Mouse (Mus musculus): ENCODE data around the gene Pcnt. TPM values are rescaled to one million over a fixed set of nuclear protein-coding genes. Genes with fewer than 3 reads are reported as not detected.

Gene Pcnt
- polyA plus RNA-seq, 1 experiment: 11.5 TPM

DNA sequence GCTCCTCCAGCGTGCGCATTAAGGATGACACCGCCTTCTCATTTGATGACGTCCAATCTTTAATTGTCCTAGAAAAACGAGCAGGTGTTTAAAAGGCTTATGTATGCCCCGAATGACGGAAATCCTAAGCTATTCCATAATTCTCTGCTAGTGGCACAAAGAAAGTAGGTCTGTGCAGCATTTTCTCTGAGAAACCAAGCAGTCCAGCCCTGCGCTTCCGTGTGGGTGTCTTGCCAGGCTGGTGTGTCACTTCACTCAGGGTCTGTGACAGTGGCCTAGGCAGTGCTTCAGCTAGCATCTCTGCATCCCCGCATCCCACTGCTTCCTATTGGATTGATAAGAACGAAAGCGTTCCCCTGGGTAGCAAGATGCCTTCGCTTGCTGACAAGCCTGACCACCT is 73.8 kb downstream of the Pcnt start:
- Histone ChIP-seq H3K36me3 (ENCODE audit: control insufficient read depth, insufficient read depth) (peaks cover 15% of the 10 kb centered on the region), H3ac (ENCODE audit: control insufficient read depth, insufficient read length) (no peak overlapping the region), H3K27me3 (ENCODE audit: control insufficient read depth, insufficient read depth, insufficient read length) (no peaks in the 10 kb centered on the region), H3K4me3 (no peak overlapping the region), H3K79me2 (ENCODE audit: control insufficient read depth, insufficient read depth) (no peaks in the 10 kb centered on the region), H3K4me2 (ENCODE audit: low read depth) (no peak overlapping the region)
- TF ChIP-seq MYOD1 (IDR thresholded peaks at IDR 0.05; ENCODE audit: control insufficient read depth in 1 of 3, insufficient read length in 2 of 3, low read depth in 2 of 3): no peak
- no peak for TF ChIP-seq POLR2AphosphoS2 (IDR thresholded peaks at IDR 0.05; ENCODE audit: insufficient read length, low read depth)
- TF ChIP-seq E2F4 (IDR thresholded peaks at IDR 0.05; ENCODE audit: insufficient read depth): no peak
- no peak for TF ChIP-seq USF1 (IDR thresholded peaks at IDR 0.05; ENCODE audit: low read depth)
- no peak for TF ChIP-seq TCF3 (IDR thresholded peaks at IDR 0.05; ENCODE audit: insufficient read length, low read depth)
- no peak for TF ChIP-seq MYOG (IDR thresholded peaks at IDR 0.05; ENCODE audit: control insufficient read depth in 1 of 3, insufficient read depth in 1 of 3, insufficient read length in 2 of 3, low read depth in 2 of 3)
- TF ChIP-seq CEBPB (IDR thresholded peaks at IDR 0.05; ENCODE audit: insufficient read depth, poor library complexity, severe bottlenecking): no peak
- no peak for TF ChIP-seq SRF (IDR thresholded peaks at IDR 0.05; ENCODE audit: control insufficient read depth, insufficient read length, low read depth)
- no peak for TF ChIP-seq REST (IDR thresholded peaks at IDR 0.05; ENCODE audit: insufficient read depth, insufficient read length)

DNA sequence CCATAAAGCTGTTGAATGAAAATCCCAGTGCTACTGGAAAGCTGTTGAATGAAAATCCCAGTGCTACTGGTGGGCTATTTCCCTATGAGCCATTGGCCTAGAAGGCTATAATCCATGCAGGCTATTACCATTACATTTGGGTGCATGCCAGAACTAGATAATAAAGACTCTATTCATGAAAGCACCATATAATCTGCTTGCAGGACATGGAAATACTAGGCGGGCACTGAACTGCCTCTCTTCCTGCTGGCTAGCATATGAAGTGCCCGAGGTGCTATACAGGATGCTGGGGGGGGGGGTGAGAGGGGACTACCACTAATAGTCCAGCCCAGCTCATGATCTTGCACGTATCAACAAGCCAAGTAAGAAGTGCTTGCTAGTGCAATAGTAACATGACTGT is 79.4 kb downstream of the Pcnt start:
- H3K4me3 ChIP-seq: no peak overlapping the region
- TF ChIP-seq MAX (IDR thresholded peaks at IDR 0.05; ENCODE audit: low read depth): no peak
- TF ChIP-seq CEBPB (IDR thresholded peaks at IDR 0.05; ENCODE audit: insufficient read depth, poor library complexity, severe bottlenecking): no peak
- no peak for TF ChIP-seq TCF3 (IDR thresholded peaks at IDR 0.05; ENCODE audit: insufficient read length, low read depth)
- no peak for TF ChIP-seq MYOG (IDR thresholded peaks at IDR 0.05; ENCODE audit: control insufficient read depth in 1 of 3, insufficient read depth in 1 of 3, insufficient read length in 2 of 3, low read depth in 2 of 3)
- no peak for TF ChIP-seq TCF12 (IDR thresholded peaks at IDR 0.05; ENCODE audit: insufficient read depth, poor library complexity, severe bottlenecking)
- no peak for TF ChIP-seq POLR2A (IDR thresholded peaks at IDR 0.05; ENCODE audit: insufficient read length, low read depth)
- TF ChIP-seq MYOD1 (IDR thresholded peaks at IDR 0.05; ENCODE audit: control insufficient read depth in 1 of 3, insufficient read length in 2 of 3, low read depth in 2 of 3): no peak
- no peak for TF ChIP-seq USF1 (IDR thresholded peaks at IDR 0.05; ENCODE audit: low read depth)
- TF ChIP-seq SRF (IDR thresholded peaks at IDR 0.05; ENCODE audit: control insufficient read depth, insufficient read length, low read depth): no peak
- TF ChIP-seq E2F4 (IDR thresholded peaks at IDR 0.05; ENCODE audit: insufficient read depth): no peak
- TF ChIP-seq POLR2AphosphoS2 (IDR thresholded peaks at IDR 0.05; ENCODE audit: insufficient read length, low read depth): no peak
- TF ChIP-seq REST (IDR thresholded peaks at IDR 0.05; ENCODE audit: insufficient read depth, insufficient read length): no peak
- H3ac ChIP-seq (ENCODE audit: control insufficient read depth, insufficient read length): no peak overlapping the region
- H3K27me3 ChIP-seq (ENCODE audit: control insufficient read depth, insufficient read depth, insufficient read length): no peaks in the 10 kb centered on the region
- no peak overlapping the region for H3K4me2 ChIP-seq (ENCODE audit: low read depth)
- H3K36me3 ChIP-seq (ENCODE audit: control insufficient read depth, insufficient read depth): peaks cover 13% of the 10 kb centered on the region
- no peaks in the 10 kb centered on the region for H3K79me2 ChIP-seq (ENCODE audit: control insufficient read depth, insufficient read depth)

DNA sequence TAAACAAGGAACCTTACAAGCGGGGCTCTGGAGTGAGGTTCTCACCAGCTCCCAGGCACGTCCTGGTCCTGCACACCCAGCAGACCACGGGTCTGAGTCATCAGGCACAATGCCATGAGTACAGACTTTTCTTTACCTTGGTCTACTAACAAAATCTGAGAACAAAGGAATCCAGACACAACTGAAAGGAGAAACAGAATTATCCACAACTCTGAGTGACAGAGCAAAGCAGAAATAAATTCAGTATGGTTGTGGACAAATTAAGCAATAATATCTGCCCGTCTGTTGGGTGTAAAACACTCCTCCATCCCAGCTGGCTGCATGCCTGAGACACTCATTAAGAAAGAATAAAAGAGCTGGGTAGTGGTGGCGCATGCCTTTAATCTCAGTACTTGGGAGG is 84.1 kb downstream of the Pcnt start:
- peaks cover 21% of the 10 kb centered on the region for H3K36me3 ChIP-seq (ENCODE audit: control insufficient read depth, insufficient read depth)
- TF ChIP-seq MYOD1 (IDR thresholded peaks at IDR 0.05; ENCODE audit: control insufficient read depth in 1 of 3, insufficient read length in 2 of 3, low read depth in 2 of 3): peak in 1 of 3 experiments; percentile 2
- no peak for TF ChIP-seq TCF12 (IDR thresholded peaks at IDR 0.05; ENCODE audit: insufficient read depth, poor library complexity, severe bottlenecking)
- TF ChIP-seq POLR2A (IDR thresholded peaks at IDR 0.05; ENCODE audit: insufficient read length, low read depth): no peak
- no peak for TF ChIP-seq TCF3 (IDR thresholded peaks at IDR 0.05; ENCODE audit: insufficient read length, low read depth)
- TF ChIP-seq REST (IDR thresholded peaks at IDR 0.05; ENCODE audit: insufficient read depth, insufficient read length): no peak
- TF ChIP-seq MYOG (IDR thresholded peaks at IDR 0.05; ENCODE audit: control insufficient read depth in 1 of 3, insufficient read depth in 1 of 3, insufficient read length in 2 of 3, low read depth in 2 of 3): no peak
- TF ChIP-seq POLR2AphosphoS2 (IDR thresholded peaks at IDR 0.05; ENCODE audit: insufficient read length, low read depth): no peak
- TF ChIP-seq CEBPB (IDR thresholded peaks at IDR 0.05; ENCODE audit: insufficient read depth, poor library complexity, severe bottlenecking): 0 out of 2 replicates have a peak, but pooled peaks have one; percentile 18
- TF ChIP-seq MAX (IDR thresholded peaks at IDR 0.05; ENCODE audit: low read depth): no peak
- no peak for TF ChIP-seq SRF (IDR thresholded peaks at IDR 0.05; ENCODE audit: control insufficient read depth, insufficient read length, low read depth)

GRCm38 (mm10) chr10:76357286-76357875 is 85.2 kb downstream of the Pcnt start:
- H3K36me3 ChIP-seq (ENCODE audit: control insufficient read depth, insufficient read depth): peaks cover 29% of the 10 kb centered on the region
- H3K4me2 ChIP-seq (ENCODE audit: low read depth): peak overlapping the region; percentile 59
- no peaks in the 10 kb centered on the region for H3K79me2 ChIP-seq (ENCODE audit: control insufficient read depth, insufficient read depth)
- TF ChIP-seq CEBPB (IDR thresholded peaks at IDR 0.05; ENCODE audit: insufficient read depth, poor library complexity, severe bottlenecking): peak; percentile 48; the same call in 1 of the 2 replicates
- no peak for TF ChIP-seq USF1 (IDR thresholded peaks at IDR 0.05; ENCODE audit: low read depth)
- TF ChIP-seq REST (IDR thresholded peaks at IDR 0.05; ENCODE audit: insufficient read depth, insufficient read length): no peak
- no peak for TF ChIP-seq MAX (IDR thresholded peaks at IDR 0.05; ENCODE audit: low read depth)
- no peak for TF ChIP-seq SRF (IDR thresholded peaks at IDR 0.05; ENCODE audit: control insufficient read depth, insufficient read length, low read depth)
- TF ChIP-seq POLR2A (IDR thresholded peaks at IDR 0.05; ENCODE audit: insufficient read length, low read depth): no peak
- peak in 1 of 3 experiments; percentile 22 for TF ChIP-seq MYOG (IDR thresholded peaks at IDR 0.05; ENCODE audit: control insufficient read depth in 1 of 3, insufficient read depth in 1 of 3, insufficient read length in 2 of 3, low read depth in 2 of 3)
- TF ChIP-seq TCF3 (IDR thresholded peaks at IDR 0.05; ENCODE audit: insufficient read length, low read depth): no peak
- peak in 2 of 3 experiments; percentile 34 to 47 for TF ChIP-seq MYOD1 (IDR thresholded peaks at IDR 0.05; ENCODE audit: control insufficient read depth in 1 of 3, insufficient read length in 2 of 3, low read depth in 2 of 3)
- TF ChIP-seq E2F4 (IDR thresholded peaks at IDR 0.05; ENCODE audit: insufficient read depth): no peak
- no peak for TF ChIP-seq TCF12 (IDR thresholded peaks at IDR 0.05; ENCODE audit: insufficient read depth, poor library complexity, severe bottlenecking)
- TF ChIP-seq POLR2AphosphoS2 (IDR thresholded peaks at IDR 0.05; ENCODE audit: insufficient read length, low read depth): no peak
- H3ac ChIP-seq (ENCODE audit: control insufficient read depth, insufficient read length): no peak overlapping the region
- H3K4me3 ChIP-seq: no peak overlapping the region
- H3K27me3 ChIP-seq (ENCODE audit: control insufficient read depth, insufficient read depth, insufficient read length): no peaks in the 10 kb centered on the region

More for the DNA sequence above, 84.1 kb downstream of the Pcnt start:
- Histone ChIP-seq H3K27me3 (ENCODE audit: control insufficient read depth, insufficient read depth, insufficient read length) (no peaks in the 10 kb centered on the region), H3K4me3 (no peak overlapping the region), H3K4me2 (ENCODE audit: low read depth) (peak overlapping the region; percentile 59), H3K79me2 (ENCODE audit: control insufficient read depth, insufficient read depth) (no peaks in the 10 kb centered on the region), H3ac (ENCODE audit: control insufficient read depth, insufficient read length) (no peak overlapping the region)

Measured in myocyte (in vitro differentiated cells).